Mouse (Mus musculus) stomach, postnatal 0 days (tissue): ENCODE data around the gene Map1b. TPM values are rescaled to one million over a fixed set of nuclear protein-coding genes. Genes with fewer than 3 reads are reported as not detected.
A peak's percentile ranks its signal among the peaks of the same experiment; 100 is the strongest.

Experiments used
- ATAC-seq: fragments of 200-750 bp; cut with Nextera tagmentation; 2 replicates; pipeline ENCODE4 v1.8.0; 2017; ENCODE audit not compliant: low FRiP score, low TSS enrichment
- DNase-seq: peaks from one replicate; pipeline ENCODE4 v3.0.0-alpha.2; 2016; ENCODE audit warnings: low spot score
- H3K27ac ChIP-seq: fragments of 300-500 bp; sonication (generic); replicated peaks from 2 replicates; pipeline ENCODE4 v1.5.1; 2014; ENCODE audit warnings: mild to moderate bottlenecking, control low read depth
- H3K27me3 ChIP-seq: fragments of 300-500 bp; sonication (generic); 2 replicates; pipeline ENCODE4 v1.6.1; 2014; ENCODE audit warnings: low read length; ENCODE audit not compliant: control insufficient read depth, insufficient read depth
- H3K36me3 ChIP-seq: fragments of 300-500 bp; sonication (generic); 2 replicates; pipeline ENCODE4 v1.6.1; 2014; ENCODE audit warnings: low read length, mixed read lengths; ENCODE audit not compliant: control insufficient read depth, insufficient read depth
- H3K4me1 ChIP-seq: fragments of 300-500 bp; sonication (generic); replicated peaks from 2 replicates; pipeline ENCODE4 v1.6.1; 2014; ENCODE audit warnings: antibody characterized with exemption; ENCODE audit not compliant: control insufficient read depth, insufficient read depth
- H3K4me2 ChIP-seq: fragments of 300-500 bp; sonication (generic); replicated peaks from 2 replicates; pipeline ENCODE4 v1.6.1; 2014; ENCODE audit warnings: low read depth, mild to moderate bottlenecking, control low read depth, moderate library complexity
- H3K4me3 ChIP-seq: fragments of 300-500 bp; sonication (generic); 2 replicates; pipeline ENCODE4 v1.5.1; 2014; ENCODE audit warnings: low read depth, low read length, control low read depth
- H3K9ac ChIP-seq: fragments of 300-500 bp; sonication (generic); 2 replicates; pipeline ENCODE4 v1.6.1; 2014; ENCODE audit warnings: mild to moderate bottlenecking, low read length, control low read depth, mixed read lengths
- H3K9me3 ChIP-seq: fragments of 300-500 bp; sonication (generic); 2 replicates; pipeline ENCODE4 v1.6.1; 2016; ENCODE audit warnings: low read length; ENCODE audit not compliant: control insufficient read depth
- CTCF ChIP-seq: IDR thresholded peaks from 2 replicates; pipeline ENCODE4 v1.5.1; 2016; ENCODE audit warnings: antibody characterized with exemption, low read depth, mild to moderate bottlenecking, moderate library complexity
- EP300 ChIP-seq: optimal IDR thresholded peaks from 2 replicates; pipeline ENCODE3; 2016; ENCODE audit warnings: antibody characterized with exemption
- WGBS: fragments of 180-500 bp; shearing (Covaris S2); extraction: QIAGEN DNeasy Blood & Tissue Kit; methylation state at CpG from one replicate; pipeline ENCODE4 v1.1.7; 2014; 5-methylcytosine and 5-hydroxymethylcytosine counted together
- polyA plus RNA-seq: library from polyadenylated mRNA; unstranded; fragments of >200 nt; fragmentation: Nextera tagmentation; extraction: Ambion mirVana; gene quantifications from 2 replicates; pipeline ENCODE4 v1.2.1, GENCODE M21; 2015

The Map1b gene
- polyA plus RNA-seq, 1 experiment from 2014 or later, result 63.8 TPM

DNA sequence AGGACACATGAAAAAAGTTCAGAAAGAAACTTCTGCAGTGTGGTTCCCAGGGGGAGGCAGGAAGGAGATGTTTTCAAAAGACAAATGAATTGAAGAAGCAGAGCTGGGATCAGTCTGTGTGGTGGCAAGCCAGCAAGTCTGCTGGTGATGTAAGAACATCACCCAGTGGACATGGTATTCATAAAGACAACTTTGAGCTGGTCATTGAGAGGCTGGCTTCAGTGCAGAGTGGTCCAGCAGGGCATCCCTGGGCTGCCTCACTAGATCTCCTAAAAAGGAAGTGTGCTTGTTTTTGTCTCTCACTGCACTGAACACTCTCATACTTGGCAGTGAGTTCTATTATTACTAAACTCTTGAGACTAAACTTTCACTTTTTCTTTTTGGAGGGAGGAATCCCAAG is 32.9 kb downstream of the Map1b start:
- DNase-seq, result no peak
- H3K4me2 ChIP-seq, result no peak overlapping the region
- ATAC-seq, result peak; percentile 72; the same call in 1 of the 2 replicates
- H3K9ac ChIP-seq, result no peak overlapping the region
- H3K9me3 ChIP-seq, result no peaks in the 10 kb centered on the region
- H3K27ac ChIP-seq, result peak overlapping the region; percentile 45; the same call in 1 of the 2 replicates
- H3K4me1 ChIP-seq, result peaks cover 3% of the 10 kb centered on the region; the same call in 1 of the 2 replicates
- no peaks in the 10 kb centered on the region for H3K36me3 ChIP-seq
- no peak overlapping the region for H3K4me3 ChIP-seq
- TF ChIP-seq EP300, result no peak
- TF ChIP-seq CTCF, result no peak
- H3K27me3 ChIP-seq, result no peaks in the 10 kb centered on the region

DNA sequence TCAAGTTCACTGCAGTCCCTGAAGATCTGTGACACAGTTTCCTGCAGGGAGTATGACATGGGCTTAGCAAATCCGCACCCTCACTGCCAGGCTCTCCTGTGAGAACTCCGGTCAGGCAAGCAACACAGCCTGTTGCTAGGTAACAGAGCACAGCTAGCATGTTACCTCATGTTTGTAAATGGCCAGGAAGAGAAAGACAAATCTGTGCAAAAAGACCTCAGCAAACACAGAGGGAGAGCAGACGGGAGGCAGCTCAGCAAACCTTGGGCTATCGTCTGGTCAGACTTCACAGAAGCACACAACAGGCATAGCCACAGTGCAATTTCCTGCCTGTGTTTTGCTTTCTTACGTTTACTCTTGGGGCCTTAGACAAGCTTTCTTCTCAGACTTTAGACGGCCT is 40.9 kb downstream of the Map1b start:
- H3K9me3 ChIP-seq, result no peaks in the 10 kb centered on the region
- H3K4me3 ChIP-seq, result no peak overlapping the region
- ATAC-seq, result peak; percentile 99
- H3K27me3 ChIP-seq, result no peaks in the 10 kb centered on the region
- no peaks in the 10 kb centered on the region for H3K36me3 ChIP-seq
- H3K4me2 ChIP-seq, result no peak overlapping the region; the same call in 1 of the 2 replicates
- peaks cover 11% of the 10 kb centered on the region for H3K4me1 ChIP-seq
- H3K9ac ChIP-seq, result 0 out of 2 replicates have a peak overlapping the region, but pooled peaks have one; percentile 35
- TF ChIP-seq CTCF, result no peak
- TF ChIP-seq EP300, result no peak
- peak; percentile 75 for DNase-seq
- 13% methylated on average over 6 of the region's 6 CpGs for WGBS
- peak overlapping the region; percentile 82 for H3K27ac ChIP-seq

DNA sequence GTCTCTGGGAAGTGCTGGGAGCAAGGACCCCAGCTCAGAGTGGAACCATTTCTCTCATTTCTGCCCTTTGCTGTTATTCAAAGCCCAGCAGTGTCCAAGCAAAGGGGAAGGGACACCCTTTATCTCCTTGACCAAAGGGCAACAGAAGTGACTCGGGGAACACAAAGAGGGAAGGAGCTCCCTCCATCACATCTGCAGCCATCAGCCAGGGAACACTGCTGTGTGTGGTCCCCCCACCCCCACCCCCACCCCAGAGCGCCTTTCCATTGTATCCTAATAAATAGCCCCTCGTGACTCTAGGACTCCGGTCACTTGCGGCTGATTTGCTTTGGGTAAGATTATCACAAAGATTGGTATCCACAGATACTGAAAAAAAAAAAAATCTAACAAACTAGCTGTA is 41.3 kb downstream of the Map1b start:
- peak overlapping the region; percentile 53 for H3K27ac ChIP-seq

DNA sequence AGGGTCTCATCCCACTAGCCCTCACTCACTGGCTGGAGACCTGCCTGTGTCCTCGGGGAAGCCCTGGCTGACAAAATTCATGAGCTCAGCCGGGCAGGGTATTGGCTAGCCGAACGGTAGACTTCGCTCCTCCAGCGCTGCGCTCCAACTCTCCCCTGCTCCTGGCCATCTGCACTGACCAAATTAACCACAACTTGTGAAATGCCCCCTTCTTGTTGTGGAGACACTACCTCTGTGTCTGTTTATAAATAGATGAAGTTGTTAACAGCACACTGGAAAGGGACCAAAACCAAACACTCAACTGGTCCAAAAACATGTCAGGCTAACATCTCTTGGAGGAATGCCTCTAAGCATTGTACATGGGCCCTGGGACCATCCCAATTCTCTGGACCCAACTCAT is 42.2 kb downstream of the Map1b start:
- Histone ChIP-seq H3K9me3 (no peaks in the 10 kb centered on the region), H3K4me3 (no peak overlapping the region), H3K9ac (no peak overlapping the region), H3K36me3 (no peaks in the 10 kb centered on the region), H3K4me1 (peaks cover 11% of the 10 kb centered on the region), H3K4me2 (no peak overlapping the region), H3K27ac (no peak overlapping the region), H3K27me3 (no peaks in the 10 kb centered on the region)
- TF ChIP-seq EP300, result no peak
- TF ChIP-seq CTCF, result no peak
- ATAC-seq (no peak), DNase-seq (no peak)
- WGBS, result 92% methylated on average over 7 of the region's 7 CpGs

More for the DNA sequence above, 41.3 kb downstream of the Map1b start:
- Histone ChIP-seq H3K36me3 (no peaks in the 10 kb centered on the region), H3K27me3 (no peaks in the 10 kb centered on the region), H3K4me1 (peaks cover 11% of the 10 kb centered on the region), H3K4me2 (no peak overlapping the region; the same call in 1 of the 2 replicates), H3K9ac (no peak overlapping the region), H3K4me3 (no peak overlapping the region), H3K9me3 (no peaks in the 10 kb centered on the region)
- 13% methylated on average over 5 of the region's 5 CpGs for WGBS
- ATAC-seq, result no peak
- no peak for DNase-seq
- TF ChIP-seq EP300 (no peak), CTCF (no peak)

DNA sequence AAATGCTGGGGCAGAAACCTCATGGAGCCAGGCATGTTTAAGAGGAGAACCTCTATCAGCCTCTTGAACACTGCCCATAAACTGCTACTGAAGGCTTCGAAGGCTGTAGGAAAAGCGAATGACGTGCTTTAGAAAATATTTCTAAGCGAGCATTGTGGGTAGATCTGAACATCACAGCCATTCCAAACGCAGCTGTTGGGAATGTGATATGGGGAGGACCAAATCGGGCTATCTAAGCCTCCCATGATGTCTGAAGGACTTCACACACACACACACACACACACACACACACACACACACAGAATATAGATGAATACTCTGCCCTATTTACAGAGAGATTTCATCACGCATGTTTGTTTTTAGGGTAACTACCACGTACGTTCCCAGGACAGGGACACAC is 44.3 kb downstream of the Map1b start:
- 86% methylated on average over 9 of the region's 9 CpGs for WGBS

DNA sequence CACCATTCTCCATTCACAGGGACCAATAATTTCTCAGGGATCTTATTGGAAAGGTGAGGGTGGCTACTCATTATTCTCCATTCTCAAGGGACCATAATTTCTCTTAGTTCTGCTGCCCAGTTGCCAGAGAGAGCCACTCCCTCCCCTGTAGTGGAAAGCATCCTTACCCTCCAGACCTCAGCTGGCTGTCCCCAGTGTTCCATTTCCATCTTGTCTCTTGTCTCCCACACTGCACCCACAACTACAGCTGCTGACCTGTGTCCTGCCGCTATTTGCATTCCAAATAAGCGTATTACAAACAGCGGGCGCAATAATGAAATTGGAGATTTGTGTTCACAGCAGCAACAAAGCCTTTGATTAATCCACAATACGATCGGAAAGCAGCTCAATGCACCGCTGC is 46.3 kb downstream of the Map1b start:
- ATAC-seq (no peak), DNase-seq (no peak)
- WGBS, result 90% methylated on average over 7 of the region's 7 CpGs
- Histone ChIP-seq H3K9ac (no peak overlapping the region), H3K4me3 (no peak overlapping the region), H3K4me2 (no peak overlapping the region), H3K9me3 (no peaks in the 10 kb centered on the region), H3K27ac (no peak overlapping the region), H3K27me3 (no peaks in the 10 kb centered on the region), H3K36me3 (no peaks in the 10 kb centered on the region), H3K4me1 (peaks cover 6% of the 10 kb centered on the region)
- no peak for TF ChIP-seq EP300
- no peak for TF ChIP-seq CTCF

More for the DNA sequence above, 44.3 kb downstream of the Map1b start:
- TF ChIP-seq CTCF, result no peak
- no peak for TF ChIP-seq EP300
- DNase-seq (no peak), ATAC-seq (no peak)
- H3K4me2 ChIP-seq, result no peak overlapping the region
- no peak overlapping the region for H3K27ac ChIP-seq
- H3K36me3 ChIP-seq, result no peaks in the 10 kb centered on the region
- H3K4me1 ChIP-seq, result peaks cover 14% of the 10 kb centered on the region
- H3K27me3 ChIP-seq, result no peaks in the 10 kb centered on the region
- no peaks in the 10 kb centered on the region for H3K9me3 ChIP-seq
- H3K4me3 ChIP-seq, result no peak overlapping the region
- no peak overlapping the region for H3K9ac ChIP-seq
